Mouse (Mus musculus) intestine, postnatal 0 days (tissue): Measurements from ENCODE around the gene Dlg5. TPM values are rescaled to one million over a fixed set of nuclear protein-coding genes. Genes with fewer than 3 reads are reported as not detected.
A peak's percentile ranks its signal among the peaks of the same experiment; 100 is the strongest.

ENCODE experiments used
- ATAC-seq: fragments of 200-750 bp; cut with Nextera tagmentation; 2 replicates; pipeline ENCODE4 v1.8.0; 2017; ENCODE audit warnings: mild to moderate bottlenecking, moderate TSS enrichment, moderate library complexity
- H3K27ac ChIP-seq: fragments of 300-500 bp; sonication (generic); 2 replicates; pipeline ENCODE4 v1.5.1; 2014; ENCODE audit warnings: mild to moderate bottlenecking, low read depth, low read length, moderate library complexity
- H3K27me3 ChIP-seq: fragments of 300-500 bp; sonication (generic); replicated peaks from 2 replicates; pipeline ENCODE4 v1.6.1; 2014; ENCODE audit warnings: low read length, mixed read lengths; ENCODE audit not compliant: control insufficient read depth, insufficient read depth
- H3K36me3 ChIP-seq: fragments of 300-500 bp; sonication (generic); 2 replicates; pipeline ENCODE4 v1.6.1; 2014; ENCODE audit warnings: mild to moderate bottlenecking, moderate library complexity; ENCODE audit not compliant: control insufficient read depth, insufficient read depth
- H3K4me1 ChIP-seq: fragments of 300-500 bp; sonication (generic); replicated peaks from 2 replicates; pipeline ENCODE4 v1.6.1; 2014; ENCODE audit warnings: antibody characterized with exemption, low read length, mixed read lengths; ENCODE audit not compliant: control insufficient read depth, insufficient read depth
- H3K4me2 ChIP-seq: fragments of 300-500 bp; sonication (generic); replicated peaks from 2 replicates; pipeline ENCODE4 v1.6.1; 2014; ENCODE audit warnings: low read depth, mild to moderate bottlenecking, moderate library complexity
- H3K4me3 ChIP-seq: fragments of 300-500 bp; sonication (generic); 2 replicates; pipeline ENCODE4 v1.5.1; 2014; ENCODE audit warnings: low read depth, low read length
- H3K9ac ChIP-seq: fragments of 300-500 bp; sonication (generic); 2 replicates; pipeline ENCODE4 v1.6.1; 2014; ENCODE audit warnings: mild to moderate bottlenecking, low read depth, low read length
- H3K9me3 ChIP-seq: fragments of 300-500 bp; sonication (generic); 2 replicates; pipeline ENCODE4 v1.6.1; 2016; ENCODE audit warnings: mixed run types; ENCODE audit not compliant: control insufficient read depth
- CTCF ChIP-seq: sonication (generic); IDR thresholded peaks from 2 replicates; pipeline ENCODE4 v1.5.1; 2016; ENCODE audit warnings: low read depth, mild to moderate bottlenecking, control low read depth, antibody characterized with exemption, moderate library complexity
- WGBS: fragments of 180-500 bp; shearing (Covaris S2); extraction: QIAGEN DNeasy Blood & Tissue Kit; methylation state at CpG from one replicate; pipeline ENCODE4 v1.1.7; 2014; 5-methylcytosine and 5-hydroxymethylcytosine counted together
- polyA plus RNA-seq: library from polyadenylated mRNA; unstranded; fragments of >200 nt; fragmentation: Nextera tagmentation; extraction: Ambion mirVana; gene quantifications from 2 replicates; pipeline ENCODE4 v1.2.1, GENCODE M21; 2015

The Dlg5 gene
- polyA plus RNA-seq, 1 experiment from 2014 or later: 5.5 TPM

DNA sequence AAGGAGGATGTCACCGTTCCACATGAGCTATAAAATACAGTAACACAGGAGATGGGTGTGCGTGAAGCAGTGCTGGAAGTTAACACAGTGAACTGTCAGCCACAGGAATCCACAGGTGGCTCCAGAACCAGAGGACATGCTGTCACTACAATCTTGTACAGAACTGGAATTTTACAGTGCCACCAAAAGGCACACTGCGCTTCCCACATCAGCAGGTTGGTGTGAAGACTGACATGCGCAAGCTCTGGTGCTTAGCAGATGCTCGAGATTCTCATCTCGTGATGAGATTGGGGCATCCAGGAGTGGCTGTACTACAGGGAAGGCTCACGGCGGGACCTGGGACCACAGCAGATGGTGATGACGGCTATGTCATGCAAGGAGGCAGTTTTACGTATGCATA, 82.9 kb downstream of the Dlg5 start:
- H3K4me3 ChIP-seq: no peak overlapping the region
- no peak overlapping the region for H3K9ac ChIP-seq
- no peak overlapping the region for H3K4me2 ChIP-seq
- no peak for TF ChIP-seq CTCF
- ATAC-seq: no peak
- no peaks in the 10 kb centered on the region for H3K4me1 ChIP-seq
- H3K9me3 ChIP-seq: no peaks in the 10 kb centered on the region
- 91% methylated on average over 10 of the region's 10 CpGs for WGBS
- H3K27me3 ChIP-seq: no peaks in the 10 kb centered on the region
- no peak overlapping the region for H3K27ac ChIP-seq
- peaks cover 69% of the 10 kb centered on the region for H3K36me3 ChIP-seq

DNA sequence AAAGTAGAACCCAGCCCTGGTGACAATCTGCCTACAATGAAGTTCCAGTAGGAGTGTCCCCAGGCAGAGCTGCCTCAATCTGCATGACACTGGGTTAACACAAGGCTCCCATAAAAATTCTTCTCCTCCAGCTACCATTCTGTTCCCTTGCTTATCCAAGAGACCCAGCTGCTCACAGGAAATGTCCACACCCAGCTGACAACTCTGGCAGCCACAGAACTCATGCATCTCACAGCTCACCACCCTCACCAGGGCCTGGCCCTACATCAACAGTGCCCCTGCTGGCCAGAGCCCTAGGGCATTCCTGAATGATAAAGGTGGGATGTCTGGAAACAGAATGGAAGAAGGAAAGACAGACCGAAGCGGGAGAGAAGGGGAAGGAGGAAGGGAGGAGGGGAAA, 96.8 kb downstream of the Dlg5 start:
- Histone ChIP-seq H3K9ac (no peak overlapping the region), H3K4me3 (no peak overlapping the region), H3K4me1 (no peaks in the 10 kb centered on the region), H3K36me3 (peaks cover 89% of the 10 kb centered on the region), H3K4me2 (no peak overlapping the region), H3K27me3 (no peaks in the 10 kb centered on the region), H3K27ac (no peak overlapping the region), H3K9me3 (no peaks in the 10 kb centered on the region)
- WGBS: 82% methylated on average over 2 of the region's 2 CpGs
- no peak for ATAC-seq
- TF ChIP-seq CTCF: peak; percentile 39

DNA sequence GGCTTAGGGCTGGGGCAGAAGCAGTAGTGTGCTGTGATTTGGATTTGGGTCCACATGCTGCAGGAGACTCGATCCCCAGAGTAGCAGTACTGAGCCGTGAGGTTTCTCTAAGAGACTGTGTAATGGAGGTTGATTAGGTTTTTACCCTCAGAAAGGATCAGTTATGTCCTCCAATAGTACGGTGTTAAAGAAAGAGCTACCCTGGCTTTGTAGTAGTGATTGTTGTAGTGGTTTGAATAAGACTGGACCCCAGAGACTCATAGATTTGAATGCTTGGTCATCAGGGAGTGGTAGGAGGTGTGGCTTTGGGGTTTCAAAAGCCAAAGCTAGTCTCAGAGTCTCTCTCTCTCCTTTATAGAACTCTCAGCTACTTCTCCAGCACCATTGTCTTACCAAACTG, 100.9 kb downstream of the Dlg5 start:
- H3K36me3 ChIP-seq: peaks cover 68% of the 10 kb centered on the region
- H3K9me3 ChIP-seq: no peaks in the 10 kb centered on the region
- WGBS: 74% methylated on average over 3 of the region's 3 CpGs
- no peaks in the 10 kb centered on the region for H3K27me3 ChIP-seq
- no peak overlapping the region for H3K9ac ChIP-seq
- no peak for ATAC-seq
- no peak for TF ChIP-seq CTCF
- no peak overlapping the region for H3K4me3 ChIP-seq
- H3K4me1 ChIP-seq: no peaks in the 10 kb centered on the region
- H3K4me2 ChIP-seq: no peak overlapping the region
- H3K27ac ChIP-seq: no peak overlapping the region

GRCm38 (mm10) chr14:24144421-24144820, 101.3 kb downstream of the Dlg5 start:
- no peak for ATAC-seq
- TF ChIP-seq CTCF: no peak
- H3K4me1 ChIP-seq: no peaks in the 10 kb centered on the region
- peaks cover 68% of the 10 kb centered on the region for H3K36me3 ChIP-seq
- no peak overlapping the region for H3K4me3 ChIP-seq
- H3K4me2 ChIP-seq: no peak overlapping the region
- 48% methylated on average over 8 of the region's 8 CpGs for WGBS
- H3K27ac ChIP-seq: no peak overlapping the region
- no peaks in the 10 kb centered on the region for H3K27me3 ChIP-seq
- no peak overlapping the region for H3K9ac ChIP-seq
- no peaks in the 10 kb centered on the region for H3K9me3 ChIP-seq

DNA sequence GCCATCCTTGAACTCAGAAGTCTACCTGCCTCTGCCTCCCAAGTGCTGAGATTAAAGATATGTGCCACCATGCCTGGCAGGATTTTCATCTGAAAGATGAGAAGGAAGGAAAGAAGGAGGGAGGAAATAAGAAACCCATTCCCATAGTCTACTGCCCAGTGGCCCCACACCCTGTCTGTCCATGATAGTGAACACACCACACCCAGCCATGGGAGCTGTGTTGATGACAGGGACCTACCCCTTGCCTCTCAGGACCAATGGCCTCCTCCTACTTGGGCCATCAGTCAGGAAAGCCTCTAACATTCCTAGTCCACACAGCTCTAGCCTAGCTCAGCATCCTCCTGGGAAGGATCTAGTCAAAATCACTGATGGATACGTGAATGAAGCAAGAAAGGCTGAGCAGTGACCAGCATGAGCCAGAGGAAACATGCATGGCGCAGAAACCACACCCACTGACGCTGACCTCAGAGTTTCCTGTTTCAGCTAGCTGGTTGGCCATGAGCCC, 102.7 kb downstream of the Dlg5 start:
- 85% methylated on average over 3 of the region's 3 CpGs for WGBS
- Histone ChIP-seq H3K27me3 (no peaks in the 10 kb centered on the region), H3K27ac (no peak overlapping the region), H3K4me1 (no peaks in the 10 kb centered on the region), H3K9ac (no peak overlapping the region), H3K9me3 (no peaks in the 10 kb centered on the region), H3K36me3 (peaks cover 65% of the 10 kb centered on the region), H3K4me2 (no peak overlapping the region), H3K4me3 (no peak overlapping the region)
- ATAC-seq: no peak
- TF ChIP-seq CTCF: no peak

GRCm38 (mm10) chr14:24141727-24142126, 104.0 kb downstream of the Dlg5 start:
- no peaks in the 10 kb centered on the region for H3K27me3 ChIP-seq
- no peak overlapping the region for H3K4me2 ChIP-seq
- H3K36me3 ChIP-seq: peaks cover 65% of the 10 kb centered on the region
- no peak overlapping the region; the same call in 1 of the 2 replicates for H3K27ac ChIP-seq
- no peak overlapping the region for H3K9ac ChIP-seq
- 62% methylated on average over 3 of the region's 3 CpGs for WGBS
- H3K4me3 ChIP-seq: no peak overlapping the region
- H3K9me3 ChIP-seq: no peaks in the 10 kb centered on the region
- H3K4me1 ChIP-seq: no peaks in the 10 kb centered on the region
- peak; percentile 75 for ATAC-seq
- TF ChIP-seq CTCF: no peak

GRCm38 (mm10) chr14:24140297-24140812, 105.4 kb downstream of the Dlg5 start:
- Histone ChIP-seq H3K9ac (no peak overlapping the region), H3K4me2 (no peak overlapping the region), H3K27ac (no peak overlapping the region), H3K4me1 (no peaks in the 10 kb centered on the region), H3K9me3 (no peaks in the 10 kb centered on the region), H3K4me3 (no peak overlapping the region), H3K36me3 (peaks cover 65% of the 10 kb centered on the region), H3K27me3 (no peaks in the 10 kb centered on the region)
- ATAC-seq: no peak
- no peak for TF ChIP-seq CTCF
- WGBS: 60% methylated on average over 8 of the region's 8 CpGs
